Mouse (Mus musculus) hematopoietic multipotent progenitor cell, adult 10-12 weeks (in vitro differentiated cells): ENCODE results near the gene Olfr693. TPM values are rescaled to one million over a fixed set of nuclear protein-coding genes. Genes with fewer than 3 reads are reported as not detected.

Source experiments
- polyA plus RNA-seq: library from polyadenylated mRNA; stranded (reverse); fragments of >175 nt; gene quantifications from 2 replicates; pipeline ENCODE4 v1.2.3, GENCODE M21; 2012; ENCODE audit warnings: low replicate concordance

The Olfr693 gene
- polyA plus RNA-seq: not detected in 2 replicates

DNA sequence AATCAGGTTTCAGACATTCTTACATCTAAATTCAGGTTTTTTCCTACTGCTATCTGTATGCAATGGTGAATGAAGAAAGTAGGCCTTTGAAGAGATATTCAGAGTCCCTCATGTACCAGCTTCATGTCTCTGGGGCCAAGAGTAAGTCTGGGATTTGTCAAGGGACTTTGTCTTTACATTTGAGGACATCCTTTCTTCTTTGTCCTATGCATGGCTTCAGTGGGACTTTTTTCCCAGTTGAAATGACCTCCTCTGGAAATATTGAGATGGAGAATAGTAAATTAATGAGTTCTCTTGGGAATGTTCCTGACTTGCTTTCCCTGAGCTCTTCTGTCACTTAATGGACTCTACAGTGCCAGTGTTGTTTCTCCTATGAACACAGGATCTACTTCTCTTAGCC is at the start of gene Olfr693:
Gene Olfr693, minus strand, starts transcription at position 101 of the 400 bp plus-strand sequence.

DNA sequence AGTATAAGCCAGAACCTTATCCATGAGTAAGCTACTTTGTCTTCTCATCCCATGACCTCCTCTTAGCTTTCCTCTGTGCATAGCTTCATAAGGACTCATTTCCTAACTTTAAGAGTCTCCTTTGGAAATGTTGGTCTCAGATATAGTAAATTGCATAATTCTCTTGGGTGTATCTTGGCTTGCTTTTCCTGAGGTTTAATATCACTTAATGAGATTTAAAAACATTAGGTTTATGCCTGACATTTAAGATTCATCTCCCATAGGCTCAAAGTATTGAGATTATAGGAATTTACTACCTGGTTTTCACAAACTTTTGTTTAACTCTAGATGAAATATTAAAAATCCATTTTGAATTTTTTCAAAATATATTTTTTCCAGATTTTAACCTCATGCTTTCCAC is 35.9 kb upstream of the Olfr693 start, which contains the start of gene Olfr695:
Gene Olfr695, minus strand, starts transcription at position 101 of the 400 bp plus-strand sequence.

DNA sequence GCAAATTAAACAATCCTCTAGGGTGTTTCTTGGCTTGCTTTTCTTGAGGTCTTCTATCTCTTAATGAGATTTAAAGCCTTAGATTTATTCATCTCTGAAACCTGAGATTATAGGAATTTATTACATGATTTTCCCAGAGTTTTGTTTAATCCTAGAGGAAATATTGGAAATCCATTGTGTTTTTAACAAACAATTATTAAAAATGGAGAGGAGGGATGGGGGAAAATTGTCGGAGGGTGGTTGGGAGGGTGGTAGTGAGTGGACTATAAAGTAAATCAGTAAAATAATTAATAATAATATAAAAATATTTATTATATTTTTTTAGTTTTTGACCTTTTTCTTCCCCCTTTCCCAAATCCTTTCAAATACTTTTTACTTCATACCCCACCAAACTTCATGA is 11.3 kb upstream of the Olfr693 start, which contains the start of gene Olfr694:
Gene Olfr694, minus strand, starts transcription at position 101 of the 400 bp plus-strand sequence.

Other genes starting within 250 kb of the Olfr693 start
- gene Olfr694, start 11.2 kb upstream of the Olfr693 start, polyA plus RNA-seq: not detected in 2 replicates
- not detected in 2 replicates for gene Olfr695, start 35.8 kb upstream of the Olfr693 start, polyA plus RNA-seq
- gene Olfr697, start 61.9 kb upstream of the Olfr693 start, polyA plus RNA-seq: not detected in 2 replicates
- gene Olfr698, start 74.8 kb upstream of the Olfr693 start, polyA plus RNA-seq: not detected in 2 replicates
- not detected in 2 replicates for gene Olfr699, start 112.6 kb upstream of the Olfr693 start, polyA plus RNA-seq
- gene Olfr700, start 128.2 kb upstream of the Olfr693 start, polyA plus RNA-seq: not detected in 2 replicates
- not detected in 2 replicates for gene Olfr701, start 133.5 kb upstream of the Olfr693 start, polyA plus RNA-seq
- gene Olfr702, start 153.3 kb upstream of the Olfr693 start, polyA plus RNA-seq: not detected in 2 replicates
- gene Olfr703, start 162.8 kb upstream of the Olfr693 start, polyA plus RNA-seq: not detected in 2 replicates
- not detected in 2 replicates for gene Olfr704, start 182.6 kb upstream of the Olfr693 start, polyA plus RNA-seq
- gene Olfr705, start 196.3 kb upstream of the Olfr693 start, polyA plus RNA-seq: not detected in 2 replicates
- gene Olfr706, start 207.6 kb upstream of the Olfr693 start, polyA plus RNA-seq: not detected in 2 replicates
- gene Olfr707, start 220.7 kb upstream of the Olfr693 start, polyA plus RNA-seq: not detected in 2 replicates
- gene Olfr1532-ps1, start 227.4 kb upstream of the Olfr693 start, polyA plus RNA-seq: not detected in 2 replicates